Mouse (Mus musculus): ENCODE data around the gene Hist2h2ab. TPM values are rescaled to one million over a fixed set of nuclear protein-coding genes. Genes with fewer than 3 reads are reported as not detected.

Hist2h2ab gene
- polyA plus RNA-seq, 1 experiment from 2014 or later, result 0.72 TPM

DNA sequence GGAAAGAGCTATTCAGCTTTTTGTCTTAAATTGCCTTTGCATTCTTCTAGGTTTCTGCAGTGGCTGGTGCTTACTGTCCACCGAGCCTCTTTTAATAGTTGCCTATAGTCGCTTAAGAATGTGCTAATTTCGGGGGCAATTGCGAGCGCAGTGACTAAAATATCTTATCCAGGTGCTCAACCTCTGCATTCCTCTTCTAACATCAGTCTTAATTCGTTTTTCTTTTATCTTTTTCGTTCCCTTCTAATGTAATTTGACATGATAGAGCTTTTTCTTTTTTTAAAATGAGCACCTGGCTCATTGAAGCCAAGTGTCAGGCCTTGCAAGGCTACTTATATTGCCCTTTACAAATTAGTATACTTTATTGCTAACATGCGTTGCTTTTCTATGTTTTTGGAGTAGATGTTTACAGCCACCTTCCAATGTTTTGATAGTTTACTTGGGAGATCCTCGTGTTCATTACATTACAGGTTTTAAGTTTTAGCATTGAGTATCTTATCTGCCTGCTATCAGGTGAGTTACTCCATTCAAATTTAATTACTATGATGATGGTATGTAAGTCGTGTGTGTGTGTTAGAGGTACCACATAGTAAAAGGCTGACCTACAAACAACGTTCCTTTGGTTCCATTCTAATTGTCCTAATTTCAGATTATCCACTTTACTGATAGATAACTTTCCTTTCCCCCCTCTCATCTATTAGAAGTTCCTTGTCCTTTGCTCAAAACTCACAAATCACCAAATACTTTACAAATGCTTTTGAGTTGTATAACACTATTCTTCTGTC is 27.9 kb downstream of the Hist2h2ab start:
- H3K4me3 ChIP-seq (ENCODE audit: low read depth, low read length), result peak overlapping the region; percentile 17; the same call in 1 of the 2 replicates
- ATAC-seq (ENCODE audit: low read depth), result no peak
- no peak overlapping the region for H3K27ac ChIP-seq (ENCODE audit: low read depth, low read length)
- no peak overlapping the region for H3K9ac ChIP-seq (replicated peaks; ENCODE audit: low read depth, low read length)
- no peaks in the 10 kb centered on the region for H3K9me3 ChIP-seq (ENCODE audit: control insufficient read depth, low read length)
- 3% methylated on average over 11 of the region's 11 CpGs for WGBS
- peaks cover 10% of the 10 kb centered on the region for H3K4me1 ChIP-seq (ENCODE audit: control insufficient read depth, insufficient read depth, low read length)
- no peaks in the 10 kb centered on the region for H3K36me3 ChIP-seq (ENCODE audit: control insufficient read depth, insufficient read depth, low read length)
- H3K4me2 ChIP-seq (ENCODE audit: low read depth, low read length), result peak overlapping the region; percentile 32; the same call in 1 of the 2 replicates
- no peaks in the 10 kb centered on the region for H3K27me3 ChIP-seq (ENCODE audit: control insufficient read depth, insufficient read depth, low read length)

- ATAC-seq (ENCODE audit: low read depth), result no peak
These were observed 28.7 kb downstream of the Hist2h2ab start for GRCm38 (mm10) chr3:96248141-96249033.

GRCm38 (mm10) chr3:96249034-96249345 is 29.3 kb downstream of the Hist2h2ab start:
- WGBS, result 54% methylated on average over 4 of the region's 4 CpGs
- Histone ChIP-seq H3K4me1 (ENCODE audit: control insufficient read depth, insufficient read depth, low read length) (peaks cover 10% of the 10 kb centered on the region), H3K27ac (ENCODE audit: low read depth, low read length) (no peak overlapping the region), H3K9me3 (ENCODE audit: control insufficient read depth, low read length) (no peaks in the 10 kb centered on the region), H3K27me3 (ENCODE audit: control insufficient read depth, insufficient read depth, low read length) (no peaks in the 10 kb centered on the region), H3K4me2 (ENCODE audit: low read depth, low read length) (no peak overlapping the region), H3K9ac (replicated peaks; ENCODE audit: low read depth, low read length) (no peak overlapping the region), H3K4me3 (ENCODE audit: low read depth, low read length) (no peak overlapping the region), H3K36me3 (ENCODE audit: control insufficient read depth, insufficient read depth, low read length) (no peaks in the 10 kb centered on the region)
- no peak for ATAC-seq (ENCODE audit: low read depth)

More at GRCm38 (mm10) chr3:96248141-96249033, 28.7 kb downstream of the Hist2h2ab start:
- Histone ChIP-seq H3K4me2 (ENCODE audit: low read depth, low read length) (no peak overlapping the region; the same call in 1 of the 2 replicates), H3K27me3 (ENCODE audit: control insufficient read depth, insufficient read depth, low read length) (no peaks in the 10 kb centered on the region), H3K36me3 (ENCODE audit: control insufficient read depth, insufficient read depth, low read length) (no peaks in the 10 kb centered on the region), H3K4me3 (ENCODE audit: low read depth, low read length) (no peak overlapping the region), H3K4me1 (ENCODE audit: control insufficient read depth, insufficient read depth, low read length) (peaks cover 10% of the 10 kb centered on the region), H3K27ac (ENCODE audit: low read depth, low read length) (no peak overlapping the region), H3K9me3 (ENCODE audit: control insufficient read depth, low read length) (no peaks in the 10 kb centered on the region), H3K9ac (replicated peaks; ENCODE audit: low read depth, low read length) (no peak overlapping the region)
- WGBS, result 50% methylated on average over 6 of the region's 6 CpGs

- no peak for ATAC-seq (ENCODE audit: low read depth)
- WGBS, result 64% methylated on average over 3 of the region's 3 CpGs
- 0 out of 2 replicates have a peak, but pooled peaks cover 4% of the 10 kb centered on the region for H3K4me1 ChIP-seq (ENCODE audit: control insufficient read depth, insufficient read depth, low read length)
These were observed 31.2 kb downstream of the Hist2h2ab start for GRCm38 (mm10) chr3:96250890-96251289.

DNA sequence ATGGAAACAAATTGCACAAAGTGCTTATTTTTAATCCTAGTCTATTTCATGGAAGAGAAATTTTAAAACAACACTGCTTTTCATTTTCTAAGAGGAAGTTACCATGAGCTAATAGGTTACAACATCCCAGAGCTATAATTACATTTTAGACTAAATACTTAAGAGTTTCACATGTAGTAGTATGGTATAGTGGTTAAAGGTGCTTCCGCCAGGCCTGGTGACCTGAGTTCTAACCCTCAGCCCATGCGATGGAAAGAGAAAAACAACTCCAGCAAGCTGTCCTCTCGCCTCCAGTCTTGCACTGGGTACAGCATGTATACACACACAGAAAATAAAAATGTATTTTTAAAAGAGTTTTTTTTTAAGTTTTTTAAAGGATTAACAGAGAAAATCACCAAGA is 32.1 kb downstream of the Hist2h2ab start:
- H3K36me3 ChIP-seq (ENCODE audit: control insufficient read depth, insufficient read depth, low read length), result no peaks in the 10 kb centered on the region
- no peak overlapping the region for H3K4me3 ChIP-seq (ENCODE audit: low read depth, low read length)
- H3K9ac ChIP-seq (replicated peaks; ENCODE audit: low read depth, low read length), result no peak overlapping the region
- no peaks in the 10 kb centered on the region for H3K9me3 ChIP-seq (ENCODE audit: control insufficient read depth, low read length)
- no peak overlapping the region for H3K27ac ChIP-seq (ENCODE audit: low read depth, low read length)
- H3K4me2 ChIP-seq (ENCODE audit: low read depth, low read length), result no peak overlapping the region
- no peaks in the 10 kb centered on the region for H3K27me3 ChIP-seq (ENCODE audit: control insufficient read depth, insufficient read depth, low read length)
- no peak for ATAC-seq (ENCODE audit: low read depth)
- H3K4me1 ChIP-seq (ENCODE audit: control insufficient read depth, insufficient read depth, low read length), result 0 out of 2 replicates have a peak, but pooled peaks cover 4% of the 10 kb centered on the region
- 94% methylated on average over 3 of the region's 3 CpGs for WGBS

More at GRCm38 (mm10) chr3:96250890-96251289, 31.2 kb downstream of the Hist2h2ab start:
- no peak overlapping the region for H3K27ac ChIP-seq (ENCODE audit: low read depth, low read length)
- no peak overlapping the region for H3K9ac ChIP-seq (replicated peaks; ENCODE audit: low read depth, low read length)
- H3K36me3 ChIP-seq (ENCODE audit: control insufficient read depth, insufficient read depth, low read length), result no peaks in the 10 kb centered on the region
- no peaks in the 10 kb centered on the region for H3K27me3 ChIP-seq (ENCODE audit: control insufficient read depth, insufficient read depth, low read length)
- no peaks in the 10 kb centered on the region for H3K9me3 ChIP-seq (ENCODE audit: control insufficient read depth, low read length)
- H3K4me3 ChIP-seq (ENCODE audit: low read depth, low read length), result no peak overlapping the region
- H3K4me2 ChIP-seq (ENCODE audit: low read depth, low read length), result no peak overlapping the region

DNA sequence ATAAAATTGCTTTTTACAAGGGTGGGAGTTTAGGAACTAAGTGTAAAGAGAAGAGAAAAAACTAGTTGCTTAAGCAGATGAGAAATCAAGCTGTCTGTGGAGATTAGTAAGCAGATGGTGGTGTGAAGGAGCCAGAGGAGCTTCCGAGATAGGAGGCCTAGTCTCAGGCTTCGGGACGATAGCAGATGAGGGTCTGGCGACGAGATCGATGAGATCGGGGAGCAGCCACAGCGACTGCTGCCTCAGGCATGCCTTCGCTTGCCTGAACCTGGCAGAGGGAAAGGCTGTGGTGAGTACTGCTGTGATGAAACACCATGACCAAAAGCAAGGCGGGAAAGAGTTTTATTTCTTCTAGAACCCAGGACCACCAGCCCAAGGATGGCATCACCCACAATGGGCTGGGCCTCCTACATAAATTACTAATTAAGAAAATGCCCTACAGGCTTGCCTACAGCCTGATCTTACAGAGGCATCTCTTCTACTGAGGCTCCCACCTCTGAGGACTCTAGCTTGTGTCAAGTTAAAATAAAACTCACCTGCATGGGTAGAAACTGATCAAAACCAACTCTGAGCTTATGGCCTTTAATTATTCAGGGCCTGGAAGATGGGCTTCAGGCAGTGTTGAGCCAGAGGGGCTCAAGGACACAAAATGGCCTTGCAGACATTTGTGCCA is 35.2 kb downstream of the Hist2h2ab start:
- H3K36me3 ChIP-seq (ENCODE audit: control insufficient read depth, insufficient read depth, low read length), result no peaks in the 10 kb centered on the region
- 54% methylated on average over 10 of the region's 10 CpGs for WGBS
- no peaks in the 10 kb centered on the region for H3K27me3 ChIP-seq (ENCODE audit: control insufficient read depth, insufficient read depth, low read length)
- no peak overlapping the region for H3K4me2 ChIP-seq (ENCODE audit: low read depth, low read length)
- no peaks in the 10 kb centered on the region for H3K4me1 ChIP-seq (ENCODE audit: control insufficient read depth, insufficient read depth, low read length)
- H3K9ac ChIP-seq (replicated peaks; ENCODE audit: low read depth, low read length), result no peak overlapping the region
- no peaks in the 10 kb centered on the region for H3K9me3 ChIP-seq (ENCODE audit: control insufficient read depth, low read length)
- no peak overlapping the region for H3K4me3 ChIP-seq (ENCODE audit: low read depth, low read length)
- no peak for ATAC-seq (ENCODE audit: low read depth)
- H3K27ac ChIP-seq (ENCODE audit: low read depth, low read length), result no peak overlapping the region

DNA sequence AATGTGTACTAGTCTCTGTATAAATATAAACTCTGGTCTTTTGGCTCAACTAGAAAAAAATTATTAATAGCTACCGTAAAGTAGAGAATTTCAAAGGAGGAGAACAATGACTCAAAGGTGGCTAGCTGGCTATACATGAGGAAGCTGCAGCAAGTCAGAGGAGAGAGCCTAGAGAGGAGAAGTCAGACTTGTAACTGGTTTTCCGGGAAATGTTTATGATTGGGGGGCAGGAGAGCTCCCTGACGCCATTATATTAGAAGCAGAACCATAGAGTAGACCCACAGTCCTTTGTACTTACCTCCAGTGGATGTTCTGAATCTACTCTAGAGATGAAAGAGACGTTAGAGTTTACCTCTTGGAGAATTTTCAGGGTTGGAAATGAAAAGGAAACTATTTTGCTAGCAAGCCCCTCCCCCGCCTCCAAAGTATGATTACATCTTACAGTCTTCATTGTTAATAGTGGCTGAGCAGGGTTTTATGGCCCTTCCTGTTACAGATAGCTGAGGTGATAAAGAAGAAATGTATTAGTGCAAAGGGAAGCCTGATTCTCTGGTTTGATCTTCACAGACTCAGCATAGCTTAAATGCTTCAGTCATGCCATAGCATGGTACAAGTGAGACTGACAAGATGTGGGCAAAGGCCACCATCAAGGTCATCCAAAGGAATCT is 36.4 kb downstream of the Hist2h2ab start:
- ATAC-seq (ENCODE audit: low read depth), result no peak
- Histone ChIP-seq H3K9me3 (ENCODE audit: control insufficient read depth, low read length) (no peaks in the 10 kb centered on the region), H3K9ac (replicated peaks; ENCODE audit: low read depth, low read length) (no peak overlapping the region), H3K4me2 (ENCODE audit: low read depth, low read length) (no peak overlapping the region), H3K27ac (ENCODE audit: low read depth, low read length) (no peak overlapping the region), H3K36me3 (ENCODE audit: control insufficient read depth, insufficient read depth, low read length) (no peaks in the 10 kb centered on the region), H3K4me1 (ENCODE audit: control insufficient read depth, insufficient read depth, low read length) (no peaks in the 10 kb centered on the region), H3K4me3 (ENCODE audit: low read depth, low read length) (no peak overlapping the region), H3K27me3 (ENCODE audit: control insufficient read depth, insufficient read depth, low read length) (no peaks in the 10 kb centered on the region)
- WGBS, result 83% methylated on average over 5 of the region's 5 CpGs

GRCm38 (mm10) chr3:96257190-96257589 is 37.5 kb downstream of the Hist2h2ab start:
- Histone ChIP-seq H3K9me3 (ENCODE audit: control insufficient read depth, low read length) (no peaks in the 10 kb centered on the region), H3K27ac (ENCODE audit: low read depth, low read length) (no peak overlapping the region), H3K4me3 (ENCODE audit: low read depth, low read length) (no peak overlapping the region), H3K36me3 (ENCODE audit: control insufficient read depth, insufficient read depth, low read length) (no peaks in the 10 kb centered on the region), H3K9ac (replicated peaks; ENCODE audit: low read depth, low read length) (no peak overlapping the region), H3K27me3 (ENCODE audit: control insufficient read depth, insufficient read depth, low read length) (no peaks in the 10 kb centered on the region), H3K4me2 (ENCODE audit: low read depth, low read length) (no peak overlapping the region), H3K4me1 (ENCODE audit: control insufficient read depth, insufficient read depth, low read length) (no peaks in the 10 kb centered on the region)
- 81% methylated on average over 3 of the region's 3 CpGs for WGBS
- ATAC-seq (ENCODE audit: low read depth), result no peak
